Mouse (Mus musculus) lung, adult 18-20 months (tissue): ENCODE results near the gene Enpp3.

Experiments used
- DNase-seq, 2 experiments: peaks; one replicate each; pipeline ENCODE4 v3.0.0; 2022; ENCODE audit warnings: mixed read lengths in 2 of 2

Enpp3 gene

GRCm38 (mm10) chr10:24763257-24763656 lies 79.4 kb downstream of the Enpp3 start:
- no peak for DNase-seq

GRCm38 (mm10) chr10:24758326-24758915 lies 84.2 kb downstream of the Enpp3 start:
- no peak for DNase-seq

- no peak for DNase-seq
These were observed 87.6 kb downstream of the Enpp3 start for GRCm38 (mm10) chr10:24754874-24755540.

- DNase-seq = peak; percentile 1 to 4
These were observed 88.3 kb downstream of the Enpp3 start for GRCm38 (mm10) chr10:24754251-24754835.

GRCm38 (mm10) chr10:24753536-24754250 lies 88.9 kb downstream of the Enpp3 start:
- DNase-seq = peak; percentile 14 to 30

GRCm38 (mm10) chr10:24742950-24743487 lies 99.6 kb downstream of the Enpp3 start:
- no peak for DNase-seq

DNA sequence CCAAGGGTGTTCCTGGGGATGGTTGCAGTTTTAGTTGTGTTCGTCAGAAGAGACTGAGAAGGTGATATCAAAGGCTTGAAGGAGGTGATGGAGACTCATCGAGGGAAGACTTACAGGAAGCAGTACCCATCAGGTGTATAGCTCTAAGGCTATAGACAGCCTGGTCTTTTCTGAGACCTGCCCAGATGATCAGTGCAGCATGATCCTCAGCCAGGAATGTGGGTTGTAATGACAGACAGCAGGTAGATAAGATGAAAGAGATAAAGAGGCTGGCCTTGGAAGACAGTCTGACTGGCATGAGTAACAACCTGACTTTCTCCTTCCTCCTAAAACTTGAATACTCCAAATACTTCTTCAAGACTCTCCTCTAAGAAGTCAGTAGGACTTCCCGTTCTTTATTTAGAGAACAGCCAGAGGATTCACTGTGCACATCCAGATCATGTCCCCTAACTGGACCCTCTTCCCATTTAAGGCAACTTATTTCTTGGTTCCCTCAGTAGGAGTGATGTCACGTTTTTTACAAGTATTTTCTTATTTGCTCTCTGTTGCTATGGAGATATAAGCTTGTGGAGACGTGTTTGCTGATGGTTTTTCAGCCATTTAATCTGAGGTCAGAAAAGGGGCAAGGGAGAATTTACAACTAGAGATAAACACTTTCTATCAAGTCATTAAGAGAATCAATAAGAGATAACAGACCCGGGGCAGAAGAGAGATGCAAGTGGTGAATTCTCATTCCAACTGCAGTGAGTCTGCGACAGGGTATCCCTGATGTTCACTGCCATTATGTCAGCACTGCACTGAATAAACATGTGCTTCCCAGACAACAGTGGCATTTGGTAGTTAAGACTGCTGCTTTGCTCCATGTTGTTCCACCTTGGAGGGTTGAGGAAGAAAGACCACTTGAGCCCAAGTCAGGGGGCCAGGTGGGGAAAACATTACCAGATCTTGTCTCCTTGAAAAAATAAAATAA lies 101.1 kb downstream of the Enpp3 start:
- DNase-seq = no peak

GRCm38 (mm10) chr10:24739171-24739570 lies 103.5 kb downstream of the Enpp3 start:
- no peak for DNase-seq

- DNase-seq = no peak
These were observed 104.2 kb downstream of the Enpp3 start for GRCm38 (mm10) chr10:24738456-24738855.

DNA sequence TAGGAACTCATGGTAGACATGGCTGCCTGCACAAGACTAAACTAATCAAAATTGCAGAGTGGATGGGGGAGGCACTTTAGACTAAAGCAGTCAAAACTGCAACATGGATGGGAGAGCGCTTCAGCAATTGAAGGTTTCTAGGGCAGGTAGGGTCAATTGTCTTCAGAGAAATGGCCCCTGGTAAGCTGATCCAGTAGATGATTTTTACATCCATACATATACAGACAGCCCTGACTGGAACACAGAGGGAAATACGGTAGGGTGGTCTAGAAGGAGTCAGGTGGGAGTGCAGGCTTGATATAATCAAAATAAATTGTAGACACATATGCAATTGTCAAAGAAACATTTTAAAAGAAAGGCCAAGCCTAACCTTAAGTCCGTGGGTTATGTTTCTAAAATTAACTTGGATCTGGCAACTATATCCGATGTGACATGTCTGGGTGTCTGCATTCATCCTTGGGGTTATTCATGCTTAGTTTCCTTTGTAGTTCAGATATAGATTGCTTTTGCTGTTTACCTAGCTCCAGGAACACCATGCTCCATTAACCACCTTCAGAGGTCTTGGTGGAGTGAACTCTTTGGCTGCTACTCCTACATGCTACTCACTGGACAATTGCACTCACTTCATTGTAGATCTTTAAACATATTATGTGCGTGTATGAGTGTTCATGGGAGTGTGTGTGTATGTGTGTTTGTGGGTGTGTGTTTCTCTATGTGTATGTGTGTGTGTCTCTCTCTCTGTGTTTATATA lies 107.4 kb downstream of the Enpp3 start:
- no peak for DNase-seq

GRCm38 (mm10) chr10:24727478-24727877 lies 115.1 kb downstream of the Enpp3 start:
- DNase-seq = no peak

DNA sequence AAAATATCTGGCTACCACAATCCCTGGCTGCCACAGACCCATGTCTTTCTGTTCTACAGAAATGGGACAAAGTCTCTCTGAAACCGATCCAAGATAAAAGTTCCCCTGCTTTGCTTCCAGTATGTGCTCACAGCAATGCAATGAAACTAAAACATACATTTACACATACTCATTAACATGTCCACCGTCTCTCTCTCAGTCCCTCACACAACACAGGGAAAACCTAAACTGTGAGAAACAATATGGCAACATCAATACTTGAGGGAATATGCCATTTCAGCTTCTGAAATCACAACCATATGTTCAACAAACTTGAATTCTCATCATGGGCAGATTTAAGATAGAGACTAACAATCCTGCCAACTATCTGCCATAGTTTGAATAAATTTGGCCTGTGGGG lies 117.4 kb downstream of the Enpp3 start:
- DNase-seq = no peak
